12 mouse cellular contexts compared by ENCODE assay signal in the genomic region with DNA sequence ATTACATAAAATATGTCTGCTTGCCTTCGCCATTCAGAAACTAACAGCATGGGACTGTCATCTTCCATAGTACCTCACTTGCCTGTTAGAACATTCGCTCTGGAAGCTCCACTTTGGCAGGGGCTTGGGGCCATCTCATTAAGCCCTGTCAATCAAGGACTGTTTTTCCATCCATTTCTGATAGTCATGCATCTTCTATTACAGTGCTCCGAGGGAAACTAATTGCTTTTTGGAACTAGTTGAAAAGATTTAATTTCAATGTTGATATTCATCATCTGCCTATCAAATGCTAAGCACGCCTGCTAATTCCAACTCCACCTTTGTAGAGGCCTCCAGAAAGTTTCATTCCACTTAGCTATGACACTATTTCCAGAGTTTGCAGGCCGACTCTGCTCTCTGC.
"Had no signal": no experiment of that assay in that cellular context is flagged by ENCODE, and none has a peak within 500 bp of the region (broad histone marks: within the 10 kb centered on the region; RNA-seq: fewer than 3 reads in every experiment).

No protein-coding gene starts in this region.

- H3K9me3 ChIP-seq: limb, embryonic 13.5 days; midbrain, embryonic 12.5 days; neural tube, embryonic 13.5 days had no signal

- H3K27me3 ChIP-seq: limb, embryonic 13.5 days; neural tube, embryonic 13.5 days had no signal

- H3K4me2 ChIP-seq: limb, embryonic 13.5 days; midbrain, embryonic 12.5 days; neural tube, embryonic 13.5 days had no signal

- H3K4me1 ChIP-seq: limb, embryonic 13.5 days had no signal

- H3K9ac ChIP-seq: limb, embryonic 13.5 days; liver, embryonic 14.5 days; midbrain, embryonic 12.5 days; neural tube, embryonic 13.5 days had no signal

- H3K36me3 ChIP-seq: limb, embryonic 13.5 days; midbrain, embryonic 12.5 days; neural tube, embryonic 13.5 days had no signal

- H3K4me3 ChIP-seq: layer of hippocampus, adult 2 months; limb, embryonic 13.5 days; midbrain, embryonic 12.5 days; neural tube, embryonic 13.5 days had no signal

- H3K27ac ChIP-seq: layer of hippocampus, adult 2 months; limb, embryonic 13.5 days; liver, embryonic 14.5 days; neural tube, embryonic 13.5 days had no signal

- DNase-seq: kidney, postnatal 10 days; kidney, postnatal 4 days; left cerebral cortex, postnatal 4 days; lung, adult 18-20 months; right cerebral cortex, adult 18-20 months; right cerebral cortex, postnatal 25 days; thymus, postnatal 14 days had no signal
